Mouse (Mus musculus): ENCODE results near the gene Tnfrsf12a.
A peak's percentile ranks its signal among the peaks of the same experiment; 100 is the strongest.

The Tnfrsf12a gene

GRCm38 (mm10) chr17:23679127-23679835 lies 2.0 kb upstream of the Tnfrsf12a start, which contains the start of gene Cldn6:
Cldn6 (plus strand) TSS chr17:23679249.
- no peak for DNase-seq

GRCm38 (mm10) chr17:23676473-23677031 lies 716 bp downstream of the Tnfrsf12a start:
- DNase-seq = no peak

DNA sequence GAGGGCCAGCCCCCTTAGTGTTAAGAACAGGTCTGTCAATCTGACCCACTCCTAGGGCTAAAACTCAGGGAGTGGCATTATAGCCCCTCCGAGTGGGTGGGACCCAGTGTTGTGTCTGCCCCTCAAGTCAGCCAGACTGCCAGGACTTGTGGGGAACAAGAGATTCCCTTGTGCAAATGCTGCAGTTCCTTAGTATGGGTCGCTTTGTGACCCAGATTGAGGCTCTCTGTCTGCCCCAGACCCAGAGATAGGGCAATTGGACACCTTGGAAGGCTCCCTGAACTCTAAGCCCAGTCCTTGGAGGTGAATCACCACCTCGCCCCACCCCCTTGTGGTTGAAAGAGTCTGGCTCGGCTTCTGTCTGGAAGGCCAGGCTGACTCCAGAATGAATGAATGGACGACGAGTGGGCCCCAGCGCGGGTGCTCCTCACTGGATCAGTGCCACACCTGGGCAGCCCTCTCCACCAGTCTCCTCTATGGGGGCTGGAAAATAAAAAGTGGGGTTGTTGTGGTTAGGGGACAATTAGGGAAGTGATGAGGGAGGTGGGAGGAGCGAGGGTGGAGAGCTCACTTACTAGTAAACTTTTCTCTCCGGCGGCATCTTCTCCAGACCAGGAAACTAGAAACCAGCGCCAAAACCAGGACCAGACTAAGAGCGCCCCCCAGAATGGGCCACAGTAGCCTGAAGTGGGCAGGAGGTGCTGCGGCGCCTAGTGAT lies 1.5 kb downstream of the Tnfrsf12a start:
- no peak for DNase-seq

DNA sequence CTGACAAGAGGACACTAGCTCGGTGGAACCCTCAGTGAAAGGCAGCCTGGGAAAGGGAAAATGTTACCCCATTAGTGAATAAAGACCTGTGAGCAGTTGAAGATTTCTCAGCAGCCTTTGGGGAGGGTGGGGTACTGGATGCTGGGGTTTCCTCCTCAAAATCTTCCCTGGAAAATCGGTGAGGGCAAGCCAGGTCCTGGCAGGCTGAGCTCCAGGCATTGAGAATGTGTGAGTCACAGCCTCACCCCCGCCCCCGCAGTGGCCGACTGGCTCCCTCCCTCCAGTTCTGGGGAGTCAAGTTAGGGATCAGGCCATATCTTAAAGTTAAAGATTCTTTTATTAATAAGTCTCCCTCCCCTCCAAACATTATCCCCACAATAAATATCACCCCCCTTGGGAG lies 2.1 kb downstream of the Tnfrsf12a start:
- no peak for DNase-seq

DNA sequence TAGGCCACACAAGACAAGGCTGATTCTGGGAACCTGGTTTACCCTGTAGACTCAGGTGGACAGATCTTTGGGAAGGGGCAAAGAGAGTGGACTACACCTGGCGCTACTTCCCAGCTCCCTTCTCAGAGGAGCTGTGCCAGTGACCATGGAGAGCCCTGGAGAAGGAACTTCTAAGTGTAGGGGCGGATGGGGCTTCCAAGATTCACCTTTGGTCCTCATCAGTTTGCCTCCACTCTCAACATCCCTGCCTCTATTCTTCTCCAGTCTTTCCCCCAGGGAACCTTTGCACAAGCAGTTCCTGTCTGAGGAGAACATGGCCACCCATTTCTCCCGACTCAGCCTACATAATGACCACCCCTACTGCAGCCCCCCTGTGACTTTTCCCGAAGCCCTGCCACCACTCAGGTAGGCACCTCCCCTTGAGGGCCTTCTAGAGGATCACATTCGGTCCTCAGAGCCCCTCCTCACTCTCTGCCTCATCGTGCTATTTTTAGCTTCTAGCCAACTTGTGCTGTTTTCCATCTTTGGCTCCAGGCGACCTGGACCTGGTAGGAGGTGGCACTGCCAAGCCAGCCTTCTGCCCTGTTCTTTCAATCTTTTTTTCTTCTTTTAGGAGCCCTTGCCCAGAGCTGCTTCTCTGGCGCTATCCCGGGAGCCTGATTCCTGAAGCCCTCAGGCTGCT lies 2.9 kb downstream of the Tnfrsf12a start:
- DNase-seq = no peak

DNA sequence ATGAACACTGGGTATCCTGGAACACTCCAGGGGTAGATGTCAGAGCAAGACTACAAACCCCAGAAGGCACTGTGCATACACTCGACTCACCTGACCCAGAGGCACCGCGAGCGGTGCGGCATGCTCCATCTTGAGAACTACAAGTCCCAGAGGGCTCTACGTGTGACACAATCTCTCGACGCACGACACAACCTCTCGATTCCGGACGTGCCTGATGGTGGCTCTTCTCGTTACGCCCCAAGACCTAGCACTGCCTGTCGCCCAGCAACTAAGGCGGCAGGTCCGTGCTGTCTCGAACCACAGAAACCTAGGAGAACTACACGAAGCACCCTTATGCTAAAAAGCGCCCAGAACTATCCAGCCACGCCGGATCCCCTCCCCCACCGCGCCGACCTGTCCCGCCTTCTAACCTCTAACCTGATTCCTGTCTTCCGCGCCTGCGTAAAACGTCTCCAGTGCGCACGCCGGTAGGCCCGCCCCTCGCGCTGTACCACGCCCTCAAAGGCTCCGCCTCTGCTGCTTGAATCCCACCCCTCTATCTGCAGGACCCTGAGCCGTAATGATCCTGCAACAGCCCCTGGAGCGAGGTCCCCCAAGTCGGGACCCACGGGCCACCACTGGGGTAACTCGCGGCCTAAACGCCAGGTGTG lies 3.7 kb downstream of the Tnfrsf12a start, which contains the start of the genes Hcfc1r1 and Thoc6:
Gene Hcfc1r1, plus strand, starts transcription at position 173 of the 650 bp plus-strand sequence.
Gene Thoc6, minus strand, starts transcription at position 459 of the 650 bp plus-strand sequence.
- DNase-seq = peak; percentile 98

DNA sequence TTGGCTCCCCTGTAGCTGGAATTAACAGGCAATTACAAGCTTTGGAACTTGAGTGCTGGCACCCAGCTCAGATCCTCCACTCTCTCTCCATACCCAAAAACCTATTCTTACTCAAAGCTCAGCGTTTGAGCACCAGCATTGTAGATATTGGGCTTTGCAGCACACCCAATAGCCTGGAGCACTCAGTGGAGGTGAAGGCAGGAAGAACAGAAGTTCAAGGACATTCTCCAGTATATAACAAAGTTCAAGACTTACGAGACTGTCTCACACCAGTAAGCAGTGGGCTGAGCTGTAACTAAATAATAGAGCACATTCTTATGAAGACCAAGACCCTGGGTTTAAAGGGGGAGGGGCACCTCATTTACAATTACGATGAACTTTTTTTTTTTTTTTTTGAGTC lies 4.5 kb downstream of the Tnfrsf12a start:
- no peak for DNase-seq

DNA sequence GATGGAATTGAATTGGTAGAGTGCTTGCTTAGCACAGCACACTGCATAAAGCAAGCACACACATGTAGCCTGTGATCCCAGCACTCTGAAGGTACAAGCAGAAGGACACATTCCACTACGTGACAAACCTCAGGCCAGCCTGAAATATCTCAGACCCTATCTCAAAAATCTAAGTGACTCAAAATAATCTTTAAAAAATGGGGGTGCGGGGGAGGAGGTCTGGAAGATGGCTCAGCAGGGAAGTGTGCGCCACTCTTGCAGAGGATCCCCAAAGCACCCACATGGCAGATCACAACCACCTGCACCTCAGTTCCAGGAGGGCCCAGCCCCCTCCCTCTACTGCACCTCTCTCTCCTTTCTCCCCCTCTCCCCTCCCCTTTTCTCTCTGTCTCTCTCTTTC lies 5.7 kb downstream of the Tnfrsf12a start:
- DNase-seq = no peak

DNA sequence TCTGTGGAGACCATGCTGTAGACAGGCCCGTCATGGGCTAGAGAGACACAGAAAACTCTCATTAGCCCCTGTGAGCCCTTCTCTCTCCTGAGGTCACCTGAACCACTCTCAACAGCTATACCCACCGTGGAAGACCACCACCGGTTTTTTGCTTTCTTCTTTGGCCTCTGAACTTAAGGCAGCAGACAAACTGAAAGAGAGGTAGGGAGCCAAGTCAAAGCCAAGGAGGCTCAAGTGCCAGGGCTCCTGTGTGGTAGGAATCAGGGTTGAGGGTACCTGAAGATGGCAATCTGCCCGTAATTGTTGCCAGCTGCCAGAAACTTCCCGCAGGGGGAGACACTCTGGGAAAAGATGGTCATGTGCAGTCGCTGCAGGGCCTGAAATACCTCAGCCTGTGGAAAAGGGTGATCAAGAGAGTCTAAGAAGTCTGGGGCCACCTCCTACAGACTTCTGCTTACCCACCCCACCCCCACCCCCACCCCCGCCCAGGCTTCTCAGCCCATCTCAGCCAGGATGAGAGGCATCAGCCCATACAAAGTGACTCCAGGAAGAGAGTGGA lies 6.7 kb downstream of the Tnfrsf12a start:
- DNase-seq = no peak

- no peak for DNase-seq
Observed at GRCm38 (mm10) chr17:23665511-23665910, 11.8 kb downstream of the Tnfrsf12a start.

GRCm38 (mm10) chr17:23664556-23665021 lies 12.7 kb downstream of the Tnfrsf12a start:
- no peak for DNase-seq

GRCm38 (mm10) chr17:23661526-23661925 lies 15.7 kb downstream of the Tnfrsf12a start:
- no peak for DNase-seq

- DNase-seq = no peak
Observed at GRCm38 (mm10) chr17:23660876-23661200, 16.4 kb downstream of the Tnfrsf12a start.

GRCm38 (mm10) chr17:23660117-23660875 lies 17.0 kb downstream of the Tnfrsf12a start, which contains the start of gene Bicdl2:
Bicdl2 (plus strand) TSS chr17:23660506.
- DNase-seq = no peak

- no peak for DNase-seq
Observed at GRCm38 (mm10) chr17:23658450-23658849, 18.8 kb downstream of the Tnfrsf12a start.

GRCm38 (mm10) chr17:23654410-23654809 lies 22.9 kb downstream of the Tnfrsf12a start:
- no peak for DNase-seq

DNA sequence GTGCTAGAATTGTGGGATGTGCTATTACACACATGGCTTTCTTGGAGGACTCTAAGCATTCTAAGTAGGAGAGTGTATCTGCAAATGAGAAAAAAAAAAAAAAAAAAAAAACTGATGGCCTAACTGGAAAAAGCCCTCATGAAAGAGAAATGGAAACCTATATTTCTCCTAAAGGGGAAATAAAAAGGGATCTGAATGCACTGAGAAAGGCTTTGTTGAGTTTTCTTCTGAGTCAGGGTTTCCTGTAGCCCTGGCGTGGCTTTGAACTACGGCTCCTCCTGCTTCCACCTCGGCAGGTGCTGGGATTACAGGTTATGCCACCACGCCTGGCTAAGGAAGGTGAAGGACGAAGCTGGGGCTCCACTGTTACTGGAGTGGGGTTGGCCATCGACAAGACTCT lies 23.3 kb downstream of the Tnfrsf12a start:
- DNase-seq = no peak

DNA sequence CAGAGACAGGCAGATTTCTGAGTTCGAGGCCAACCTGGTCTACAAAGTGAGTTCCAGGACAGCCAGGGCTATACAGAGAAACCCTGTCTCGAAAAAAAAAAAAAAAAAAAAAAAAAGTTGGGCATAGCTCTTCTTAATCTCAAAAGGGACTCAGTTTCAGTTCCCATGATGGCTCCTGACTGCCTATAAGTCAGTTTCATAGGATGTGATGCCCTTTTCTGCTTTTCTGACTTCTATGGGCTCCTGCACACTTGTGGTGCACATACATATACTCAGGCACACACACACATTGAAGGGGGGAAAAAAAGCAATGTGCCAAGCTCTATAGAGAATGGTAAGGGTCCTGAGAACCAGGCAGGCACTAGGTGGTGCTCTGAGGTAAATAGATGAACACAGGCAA lies 23.9 kb downstream of the Tnfrsf12a start:
- DNase-seq = no peak

DNA sequence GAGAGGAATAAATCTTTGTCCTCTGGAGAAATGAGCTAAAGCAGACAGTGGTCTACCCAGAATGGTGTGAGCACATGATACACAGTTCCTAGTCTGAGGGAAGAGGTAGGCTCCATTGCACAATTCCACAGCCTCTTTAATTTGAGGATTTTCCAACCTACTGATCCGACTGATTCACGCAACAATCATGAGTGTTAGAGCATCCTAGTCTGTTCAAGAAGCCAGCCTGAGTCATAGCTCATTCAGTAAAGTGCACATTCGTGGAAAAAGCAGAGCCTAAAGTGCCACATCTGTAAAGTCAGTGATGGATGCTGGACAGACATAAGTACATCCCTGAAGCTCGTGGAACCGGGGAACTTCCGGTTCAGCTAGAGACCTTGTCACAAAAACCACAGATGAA lies 25.9 kb downstream of the Tnfrsf12a start:
- DNase-seq = no peak

DNA sequence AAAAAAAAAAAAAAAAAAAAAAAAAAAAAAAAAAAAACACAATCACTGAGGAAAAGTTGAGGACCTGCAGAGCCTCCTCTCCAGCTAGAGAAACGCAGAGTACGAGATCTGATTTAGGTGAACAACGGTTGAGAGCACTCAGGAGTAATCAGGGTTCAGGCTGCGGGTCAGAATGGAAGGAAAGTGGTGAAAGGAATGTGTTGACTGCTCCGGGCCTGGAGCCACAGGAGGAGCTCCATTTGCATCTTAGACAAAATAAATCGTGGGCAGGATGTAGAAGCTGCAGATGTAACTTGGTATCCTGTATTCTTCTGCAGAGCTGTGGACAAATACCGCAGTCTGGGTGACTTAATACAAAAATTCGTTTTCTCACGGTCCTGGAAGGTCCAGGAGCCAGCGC lies 31.4 kb downstream of the Tnfrsf12a start:
- DNase-seq = no peak
